Mouse (Mus musculus) CD8-positive naive resting alpha-beta T cell, adult 2 months (primary cell): Measurements from ENCODE around the gene Kif1bp.
"Not testable (repeated sequence)": the region's sequence is repeated elsewhere in the genome, so short reads cannot be mapped to it uniquely, and the experiment has no call there.

Source experiments
- DNase-seq, 2 experiments: peaks; one replicate each; pipeline ENCODE4 v3.0.0; 2022; ENCODE audit warnings: low read depth in 2 of 2, low spot score in 2 of 2

Gene Kif1bp

DNA sequence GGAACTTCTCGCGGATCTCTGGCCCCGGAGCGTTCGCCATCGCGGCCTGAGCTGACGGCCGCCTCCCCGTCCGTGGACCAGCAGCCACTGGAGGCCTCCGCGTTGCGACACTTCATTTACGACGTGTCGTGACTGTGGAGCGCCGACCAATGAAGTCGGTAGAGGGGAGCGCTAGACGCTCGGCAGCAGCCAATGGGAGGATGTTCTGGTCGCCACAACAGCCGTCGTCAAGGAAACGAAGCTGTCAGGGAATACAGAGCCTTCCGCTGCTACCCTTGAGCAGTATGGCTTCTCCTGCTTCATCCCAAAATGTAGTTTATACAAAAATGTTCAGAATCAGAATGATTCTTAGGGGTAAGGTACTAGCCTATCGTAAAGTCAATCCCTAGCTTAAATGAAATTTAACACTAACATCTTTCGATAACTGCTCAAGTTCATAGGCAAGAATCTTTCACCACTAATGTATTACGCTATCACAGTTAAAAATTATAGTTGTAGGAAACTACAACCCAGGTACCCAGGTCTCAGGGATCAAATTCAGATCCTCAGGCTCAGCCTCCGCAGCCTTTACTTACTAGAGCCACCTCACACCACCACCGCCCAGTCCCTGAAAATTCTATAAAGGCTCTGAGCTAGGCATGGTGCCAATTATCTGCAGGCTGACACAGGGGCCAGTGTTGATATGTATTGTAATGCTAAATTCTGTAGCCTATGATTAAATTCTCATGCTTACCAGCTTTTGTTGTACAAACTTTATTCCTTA, at the start of gene Kif1bp:
TSS of gene Kif1bp (minus strand) at position 120 of the 763 bp plus-strand sequence.
- DNase-seq: peak; percentile 87 to 93

DNA sequence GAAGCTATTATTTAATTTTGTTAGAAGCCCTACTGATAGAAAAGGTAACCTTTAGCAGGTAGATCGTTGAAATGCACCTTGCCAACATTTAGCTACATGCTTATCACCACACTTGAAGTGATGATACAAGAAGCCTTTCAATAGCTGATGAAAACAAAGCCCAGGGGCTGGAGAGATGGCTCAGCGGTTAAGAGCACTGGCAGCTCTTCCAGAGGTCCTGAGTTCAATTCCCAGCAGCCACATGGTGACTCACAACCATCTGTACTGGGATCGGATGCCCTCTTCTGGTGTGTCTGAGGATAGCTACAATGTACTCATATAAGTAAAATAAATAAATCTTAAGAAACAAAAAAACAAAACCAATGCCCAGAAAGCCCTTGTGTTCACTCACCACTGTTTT, 25.9 kb upstream of the Kif1bp start:
- no peak for DNase-seq

DNA sequence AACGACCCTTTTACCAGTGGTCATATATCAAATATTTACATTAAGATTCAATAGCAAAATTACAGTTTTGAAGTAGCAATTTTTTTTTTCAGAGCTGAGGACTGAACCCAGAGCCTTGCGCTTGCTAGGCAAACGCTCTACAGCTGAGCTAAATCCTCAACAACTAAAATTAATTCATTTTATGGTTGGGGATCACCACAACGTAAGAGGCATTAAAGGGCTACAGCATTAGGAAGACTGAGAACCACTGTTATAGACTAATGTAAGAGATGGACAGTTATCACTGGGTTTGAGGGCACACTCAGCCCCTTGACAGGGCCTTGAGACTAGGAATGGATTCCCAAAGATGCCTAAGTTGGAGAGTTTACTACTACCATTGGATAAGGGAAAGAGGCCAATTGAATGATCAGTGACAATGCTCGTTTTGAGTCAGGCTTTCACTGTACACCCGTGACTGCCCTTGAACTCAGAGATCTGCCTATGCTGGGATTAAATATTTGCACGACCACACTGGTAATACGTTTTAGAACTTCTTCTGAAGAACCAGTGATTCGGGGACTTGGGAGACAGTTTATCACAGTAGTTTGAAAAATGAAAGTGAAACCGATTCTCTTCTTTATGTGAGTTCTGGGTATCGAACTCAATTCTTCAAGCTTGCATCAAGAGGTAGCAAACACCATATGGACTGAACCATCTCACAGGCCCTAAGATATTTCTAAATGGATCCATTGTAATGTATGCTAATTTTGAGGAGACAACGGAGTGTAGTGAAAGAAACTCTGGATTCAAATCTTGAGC, 25.2 kb upstream of the Kif1bp start:
- DNase-seq: no peak

DNA sequence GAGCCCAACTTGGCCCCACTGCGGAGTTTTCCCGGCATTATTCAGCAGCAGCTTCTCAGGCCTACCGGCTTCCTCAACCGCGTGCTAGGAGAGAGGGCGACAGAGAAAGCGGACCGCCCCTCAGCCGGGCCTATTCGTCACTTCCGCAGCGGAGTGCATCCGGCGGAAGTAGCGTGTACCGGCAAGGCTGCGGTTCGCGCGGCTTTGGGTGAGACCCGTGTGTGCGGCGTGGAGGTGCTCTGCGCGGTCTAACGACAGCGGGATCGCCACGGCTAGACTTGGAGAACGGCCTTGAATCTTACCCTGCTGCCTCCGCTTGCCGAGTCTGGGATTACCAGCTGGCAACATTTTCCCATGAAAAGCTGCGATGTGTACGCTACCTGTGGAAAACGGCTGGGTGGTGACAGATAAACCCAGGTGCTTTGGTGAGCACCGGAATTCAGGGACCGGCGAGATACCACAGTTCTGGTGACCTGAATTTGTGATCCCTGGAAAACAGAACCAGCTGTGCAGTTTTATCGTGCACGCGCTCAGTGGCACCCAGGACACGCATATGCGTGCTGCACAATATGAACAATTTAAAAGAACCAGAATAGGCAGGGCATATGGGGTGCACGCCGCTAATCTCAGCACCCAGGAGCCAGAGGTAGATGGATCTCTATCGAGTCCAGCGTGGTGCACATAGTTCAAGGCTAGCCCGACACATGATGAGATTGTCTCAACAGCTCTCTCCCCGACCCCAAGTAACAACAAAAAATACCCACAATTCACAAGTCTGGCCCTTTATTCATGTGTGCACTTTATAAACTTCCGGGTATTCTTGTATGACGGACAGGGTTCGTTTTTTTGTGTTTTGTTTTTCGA, 24.2 kb upstream of the Kif1bp start, which contains the start of gene Ddx21:
TSS of gene Ddx21 (minus strand) at position 105 of the 864 bp plus-strand sequence.
- DNase-seq: peak; percentile 88 to 89

DNA sequence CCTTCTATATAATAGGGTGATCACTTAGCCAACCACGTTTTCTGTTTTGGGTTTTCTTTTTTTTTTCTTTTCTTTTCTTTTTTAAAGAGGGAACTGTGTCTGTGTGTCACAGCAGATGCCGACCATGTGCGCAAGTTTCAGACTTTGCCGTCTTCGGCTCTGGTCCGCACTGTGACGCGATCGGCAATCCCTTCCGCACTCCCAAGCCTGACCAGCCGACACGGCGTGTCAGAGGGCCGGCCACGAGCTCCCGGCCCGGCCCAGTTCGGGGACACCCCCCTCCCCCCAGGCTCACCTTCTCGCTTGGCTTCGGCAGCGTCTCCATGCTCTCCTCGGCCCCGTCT, 23.5 kb upstream of the Kif1bp start:
- no peak for DNase-seq

DNA sequence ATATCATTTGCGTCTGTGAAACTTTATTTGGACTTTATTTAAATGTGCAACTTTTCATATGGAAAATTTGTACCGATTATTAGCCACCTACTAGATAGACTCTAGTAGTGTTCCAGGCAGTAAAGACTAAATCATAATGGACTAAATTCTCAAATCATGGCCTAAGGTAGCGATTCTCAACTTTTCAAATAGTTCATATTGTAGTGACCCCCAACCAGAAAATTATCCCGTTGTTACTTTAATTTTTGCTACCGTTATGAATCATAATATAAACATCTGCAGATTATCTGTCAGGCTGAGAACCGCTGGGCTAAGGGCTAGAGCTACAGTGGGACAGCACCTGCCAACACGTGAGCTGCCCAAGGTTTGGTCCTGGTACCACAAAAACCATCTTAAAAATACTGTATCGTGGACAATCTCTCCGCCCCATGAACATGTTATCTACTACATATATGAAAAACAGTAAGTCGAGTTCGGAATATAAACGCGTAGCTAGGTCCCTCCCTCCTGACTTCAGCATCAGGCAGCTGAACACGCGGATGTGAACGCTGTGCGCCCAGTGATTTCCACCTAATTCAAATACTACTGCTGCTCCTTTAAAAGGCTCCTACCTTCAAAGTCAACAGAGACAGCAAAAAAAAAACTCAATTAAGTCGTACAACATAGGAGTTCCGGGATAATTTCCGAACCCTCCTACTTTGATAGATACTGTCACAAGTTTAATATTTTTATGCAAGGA, 23.0 kb upstream of the Kif1bp start:
- no peak for DNase-seq

DNA sequence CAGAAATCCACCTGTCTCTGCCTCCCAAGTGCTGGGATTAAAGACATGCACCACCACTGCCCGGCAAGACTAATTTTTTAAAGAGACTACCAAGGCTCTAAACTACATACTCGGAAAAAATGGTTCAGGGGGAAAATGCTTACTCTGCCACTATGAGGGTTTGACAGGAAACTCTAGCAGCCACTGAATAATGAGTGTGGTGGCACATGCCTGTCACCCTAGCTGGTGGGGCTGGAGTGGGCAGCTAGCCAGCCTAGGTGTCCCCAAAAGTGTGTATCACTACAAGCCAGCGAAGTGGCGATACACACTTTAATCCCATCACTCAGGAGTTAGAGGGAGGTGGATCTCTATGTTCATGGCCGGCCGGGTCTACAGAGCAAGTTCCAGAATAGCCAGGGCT, 21.8 kb upstream of the Kif1bp start:
- DNase-seq: no peak

DNA sequence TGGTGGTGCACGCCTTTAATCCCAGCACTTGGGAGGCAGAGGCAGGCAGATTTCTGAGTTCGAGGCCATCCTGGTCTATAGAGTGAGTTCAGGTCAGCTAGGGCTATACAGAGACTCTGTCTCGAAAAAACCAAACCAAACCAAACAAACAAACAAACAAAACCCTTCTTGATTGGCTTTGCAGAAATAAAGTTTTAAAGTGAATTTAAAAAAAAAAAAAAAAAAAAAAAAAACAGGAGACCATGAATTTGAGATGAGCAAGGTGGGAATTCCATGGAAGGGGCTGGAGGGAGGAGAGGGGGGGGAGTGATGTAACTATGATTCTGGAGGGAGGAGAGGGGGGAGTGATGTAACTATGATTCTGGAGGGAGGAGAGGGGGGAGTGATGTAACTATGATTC, 21.1 kb upstream of the Kif1bp start:
- DNase-seq: not testable (repeated sequence)

DNA sequence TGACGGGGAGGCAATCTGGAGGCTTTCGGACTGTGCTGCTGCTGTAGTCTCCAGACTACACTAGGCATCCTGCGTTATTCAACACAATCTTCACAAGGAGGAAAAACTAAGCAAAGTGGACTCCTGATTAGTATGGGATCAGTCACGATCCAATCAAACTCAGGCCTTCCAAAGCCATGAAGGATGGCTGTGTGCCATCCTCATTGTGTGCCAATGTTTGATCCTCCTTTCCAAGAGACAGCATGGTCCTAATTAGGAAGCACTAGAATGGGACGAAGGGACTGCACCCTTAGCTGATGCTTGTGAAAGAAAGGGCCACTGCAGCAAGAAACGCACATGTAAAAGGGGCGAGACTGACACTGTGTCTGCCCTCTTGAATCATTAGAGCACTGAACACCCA, 14.2 kb upstream of the Kif1bp start:
- DNase-seq: no peak

DNA sequence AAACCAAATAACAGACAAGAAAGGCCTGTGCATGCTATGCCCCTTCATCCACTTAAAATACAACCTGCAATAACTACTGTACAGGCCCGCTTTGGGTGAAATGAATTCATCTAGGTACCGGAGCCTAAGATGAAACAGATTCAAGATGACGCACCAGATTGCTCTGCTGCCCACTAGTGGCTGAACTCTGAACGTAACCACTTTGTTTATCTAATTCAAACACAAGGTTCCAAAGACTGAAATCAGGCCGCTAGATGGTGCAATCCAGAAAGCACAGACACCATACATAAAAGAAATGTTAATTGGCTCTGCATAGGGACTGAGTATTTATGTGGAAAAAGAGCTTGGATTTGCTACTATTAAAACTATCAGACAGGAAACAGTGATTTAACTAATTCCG, 11.9 kb upstream of the Kif1bp start:
- DNase-seq: peak; percentile 83 to 93

DNA sequence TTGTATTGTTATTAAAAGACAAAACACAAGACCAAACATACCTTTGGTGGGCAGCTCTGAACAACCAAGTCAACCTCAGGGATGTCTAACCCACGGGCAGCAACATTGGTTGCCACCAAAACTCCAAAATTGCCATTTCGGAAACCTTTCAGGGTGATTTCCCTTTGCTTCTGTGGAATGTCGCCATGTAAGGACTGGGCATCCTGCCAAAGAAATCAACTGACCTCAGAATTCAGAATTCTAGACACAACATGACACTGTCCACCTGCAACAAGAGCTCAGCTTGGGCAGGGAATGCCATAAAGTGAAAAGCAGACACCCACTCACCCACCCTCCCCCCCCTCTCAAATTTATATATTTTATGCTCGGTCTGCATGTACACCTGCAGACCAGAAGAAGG, 10.4 kb upstream of the Kif1bp start:
- no peak for DNase-seq

DNA sequence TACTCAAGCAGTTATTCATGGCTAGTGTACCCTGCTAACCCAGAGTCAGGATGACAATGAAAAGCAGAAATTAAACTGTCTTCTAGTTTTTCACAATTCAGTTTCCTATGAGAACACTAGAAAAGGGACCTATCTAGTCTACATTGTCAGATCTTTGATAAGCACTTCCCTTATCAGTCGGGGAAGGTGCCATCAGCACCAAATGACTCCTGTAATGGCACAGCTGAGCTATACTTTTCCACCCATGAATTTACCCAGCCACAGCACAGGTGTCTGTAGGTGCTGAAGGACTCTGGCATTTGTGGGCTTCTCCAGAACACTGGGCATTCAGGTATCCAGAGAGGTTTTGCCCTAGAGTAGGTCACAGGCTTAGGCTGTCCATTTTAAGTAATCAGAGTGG, 5.0 kb upstream of the Kif1bp start:
- no peak for DNase-seq

DNA sequence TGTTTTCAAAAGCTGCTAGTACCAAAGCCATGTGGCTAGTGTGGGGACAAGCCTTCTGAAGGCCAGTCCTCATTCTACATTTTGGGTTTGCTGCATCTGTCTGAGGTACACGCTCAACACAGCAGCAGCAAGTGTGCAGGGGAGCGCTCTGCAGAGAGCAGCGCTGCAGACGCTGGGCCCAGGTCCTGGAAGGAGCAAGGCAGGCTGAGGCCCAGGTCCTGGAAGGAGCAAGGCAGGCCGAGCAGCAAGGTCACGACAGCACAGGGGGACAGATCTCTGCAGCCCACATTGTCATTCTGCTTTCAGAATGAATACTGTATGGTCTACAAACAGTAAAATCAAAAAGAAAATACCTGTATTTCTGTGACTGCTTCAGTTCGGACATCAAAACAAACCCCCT, 4.4 kb upstream of the Kif1bp start:
- DNase-seq: no peak

DNA sequence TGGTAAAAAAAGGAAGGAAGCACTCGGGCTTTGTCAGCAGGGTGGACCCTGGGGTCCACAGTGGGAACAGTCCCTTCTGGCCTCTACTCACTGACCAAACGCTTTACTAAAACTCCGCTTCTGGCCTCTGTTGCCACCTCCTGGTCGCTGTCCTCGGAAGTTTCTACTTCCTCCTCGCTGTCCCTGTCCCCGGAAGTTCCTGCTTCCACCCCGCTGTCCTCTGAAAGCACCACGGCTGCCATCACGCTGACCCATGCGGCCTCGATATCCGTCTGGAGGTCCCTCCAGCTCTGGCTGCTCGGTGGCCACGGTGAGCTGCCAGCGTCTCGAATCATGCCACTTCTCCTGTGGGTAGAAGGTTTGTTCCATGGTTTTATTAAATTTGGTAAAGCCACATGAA, 4.0 kb upstream of the Kif1bp start:
- no peak for DNase-seq

DNA sequence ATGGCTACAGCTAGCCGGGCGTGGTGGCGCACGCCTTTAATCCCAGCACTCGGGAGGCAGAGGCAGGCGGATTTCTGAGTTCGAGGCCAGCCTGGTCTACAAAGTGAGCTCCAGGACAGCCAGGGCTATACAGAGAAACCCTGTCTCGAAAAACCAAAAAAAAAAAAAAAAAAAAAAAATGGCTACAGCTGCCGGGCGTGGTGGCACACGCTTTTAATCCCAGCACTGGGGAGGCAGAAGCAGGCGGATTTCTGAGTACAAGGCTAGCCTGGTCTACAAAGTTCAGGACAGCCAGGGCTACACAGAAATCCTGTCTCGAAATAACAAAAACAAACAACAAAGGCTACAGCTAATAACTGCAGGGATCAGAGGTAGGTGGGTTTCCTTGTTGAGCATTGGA, 872 bp upstream of the Kif1bp start:
- not testable (repeated sequence) for DNase-seq

DNA sequence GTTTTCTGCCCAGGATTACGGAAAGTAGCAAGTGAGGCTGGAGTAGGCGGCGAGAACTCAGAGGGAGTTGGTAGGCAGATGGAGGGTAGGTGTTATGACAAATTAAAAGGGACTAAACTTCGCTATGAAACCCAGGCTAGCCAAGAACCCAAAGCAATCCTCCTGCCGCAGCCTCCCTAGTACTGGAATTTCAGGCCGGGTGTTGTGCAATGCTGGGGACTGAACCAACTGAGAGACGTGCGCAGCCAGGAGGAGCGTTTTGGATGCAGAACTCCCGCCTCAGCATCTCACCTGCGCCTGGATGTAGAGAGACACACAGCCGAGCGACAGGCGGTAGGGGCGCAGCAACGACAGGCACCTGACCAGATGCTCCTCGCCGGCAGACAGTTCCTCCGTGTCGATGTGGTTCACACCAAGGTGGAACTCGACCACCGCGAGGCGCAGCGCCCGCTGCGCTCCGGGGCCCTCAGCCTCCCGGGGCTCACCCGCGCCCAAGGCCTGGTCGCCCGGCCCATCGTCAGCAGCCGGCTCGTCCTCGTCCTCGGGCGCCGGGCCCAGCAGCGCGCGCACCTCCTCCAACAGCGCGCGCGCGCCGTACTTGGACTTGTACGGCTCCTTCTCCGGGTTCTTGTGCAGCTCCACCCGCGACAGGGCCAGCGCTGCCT, 452 bp downstream of the Kif1bp start:
- no peak for DNase-seq

DNA sequence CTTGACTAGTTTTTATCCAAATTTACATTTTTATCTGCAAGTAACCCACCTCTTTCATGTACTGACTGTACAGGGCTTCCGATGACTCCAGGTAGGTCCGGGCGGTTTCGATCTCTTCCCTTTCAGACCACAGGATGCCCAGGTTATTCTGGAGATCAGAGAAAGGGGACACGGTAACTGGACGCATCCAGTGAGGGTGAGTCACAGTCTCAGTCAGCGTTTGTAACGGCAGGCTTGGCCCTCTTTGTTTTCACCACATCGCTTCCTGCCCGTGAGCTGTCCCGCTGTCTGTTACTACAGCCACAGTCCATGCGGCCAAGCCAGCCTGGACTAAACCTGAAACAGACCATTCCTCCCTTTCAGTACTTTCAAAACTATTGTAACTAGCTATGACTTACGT, 3.3 kb downstream of the Kif1bp start:
- DNase-seq: no peak

DNA sequence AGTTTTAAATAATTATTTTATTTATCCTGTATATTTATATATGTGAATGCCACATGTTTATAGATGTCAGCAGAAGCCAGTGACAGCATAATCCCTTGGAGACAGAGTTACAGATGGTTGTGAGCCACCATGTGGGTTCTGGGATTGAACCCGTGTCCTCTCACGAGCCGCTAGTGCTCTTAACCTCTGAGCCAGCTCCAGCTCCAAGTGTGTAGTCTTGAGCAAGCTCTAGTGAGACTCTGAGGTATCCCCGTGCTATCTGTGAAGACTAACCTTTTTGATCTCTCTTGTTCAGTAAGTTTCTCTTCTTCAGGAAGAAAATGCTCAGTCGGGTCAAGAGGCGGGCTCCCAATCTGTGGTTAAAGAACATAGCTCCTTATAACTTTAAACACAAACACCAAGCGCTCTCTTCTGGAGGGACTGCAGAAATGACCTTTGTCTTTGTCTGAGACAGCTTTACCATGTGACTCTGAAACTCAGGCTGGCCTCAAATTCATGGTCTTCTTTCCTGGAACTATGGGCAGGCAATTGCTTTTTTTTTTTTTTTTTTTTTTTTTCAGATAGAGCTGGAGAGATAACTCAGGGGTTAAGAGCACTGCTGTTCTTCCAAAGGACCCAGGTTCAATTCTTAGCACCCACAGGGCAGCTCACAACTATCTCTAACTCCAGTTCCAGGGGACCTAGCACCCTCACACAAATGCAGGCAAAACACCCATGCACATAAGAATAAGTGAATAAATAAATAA, 8.0 kb downstream of the Kif1bp start:
- DNase-seq: no peak

DNA sequence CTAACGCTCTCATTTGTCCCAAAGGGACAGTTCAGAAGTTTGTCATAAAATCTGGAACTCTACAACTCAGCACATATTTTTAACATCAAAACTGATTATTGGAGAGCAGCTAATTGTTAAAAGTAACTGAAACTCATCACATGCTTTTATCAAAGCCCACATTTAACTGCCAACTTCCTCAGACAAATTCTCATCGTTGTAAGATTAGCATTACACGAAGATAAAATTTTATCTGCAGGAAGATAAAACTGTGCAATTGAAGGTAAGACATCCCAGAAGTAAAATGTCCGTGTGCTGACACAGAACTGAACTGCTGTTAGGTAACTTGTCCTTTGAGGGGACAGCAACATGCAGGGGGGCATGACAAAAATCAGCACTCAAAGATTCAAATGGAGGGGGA, 9.4 kb downstream of the Kif1bp start:
- no peak for DNase-seq

DNA sequence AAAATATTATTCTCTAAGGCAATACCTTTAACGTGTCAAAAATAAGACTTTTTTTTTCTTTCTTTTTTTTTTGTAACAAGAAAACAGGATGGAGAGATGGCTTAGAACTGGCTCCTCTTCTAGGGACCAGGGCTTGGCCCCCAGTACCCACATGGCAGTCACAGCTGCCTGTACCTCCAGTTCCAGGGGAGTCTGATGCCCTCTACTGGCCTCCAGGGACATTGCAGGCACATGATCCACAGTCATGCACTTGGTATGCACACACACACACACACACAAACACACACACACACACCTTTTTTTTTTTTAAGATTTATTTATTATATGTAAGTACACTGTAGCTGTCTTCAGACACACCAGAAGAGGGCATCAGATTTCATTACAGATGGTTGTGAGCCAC, 20.5 kb downstream of the Kif1bp start:
- DNase-seq: no peak
